Comparison of ENCODE assay signal across 18 mouse cellular contexts in the genomic region with DNA sequence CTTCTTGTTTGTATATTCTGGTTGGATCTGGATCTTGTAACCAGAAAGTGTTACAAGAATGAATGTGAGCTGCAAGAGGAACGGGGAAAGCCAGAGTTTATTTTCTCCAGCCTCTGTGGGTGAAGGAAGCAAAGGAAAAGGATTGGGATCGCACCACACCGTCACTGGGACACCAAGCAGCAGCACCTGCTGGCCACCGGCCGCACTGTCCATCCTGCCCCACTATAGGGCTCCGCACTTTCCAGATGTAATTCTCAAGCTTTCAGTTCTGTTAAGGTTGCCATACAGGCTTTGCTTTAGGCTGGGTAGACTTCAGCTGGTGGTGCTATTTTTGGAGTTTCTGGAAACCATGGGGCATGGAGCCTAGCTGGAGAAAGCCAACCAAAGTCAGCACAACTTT. TPM values are rescaled to one million over a fixed set of nuclear protein-coding genes. Genes with fewer than 3 reads are reported as not detected.
DNase-seq lines count a peak whose midpoint lies in the region; ATAC-seq and TF ChIP-seq lines count a peak whose summit lies in the region.
"Had no signal": no experiment of that assay in that cellular context is flagged by ENCODE, and none has a peak within 500 bp of the region (broad histone marks: within the 10 kb centered on the region; RNA-seq: fewer than 3 reads in every experiment).

No protein-coding gene starts in this region.

- no peak overlapping the region for H3K27ac ChIP-seq in forebrain, postnatal 0 days (ENCODE audit: low read depth, low read length)
- no peak overlapping the region for H3K27ac ChIP-seq in forebrain, embryonic 15.5 days (replicated peaks)
- peak overlapping the region; percentile 41; the same call in 1 of the 2 replicates for H3K27ac ChIP-seq in left cerebral cortex, adult 2 months
- H3K27ac ChIP-seq in heart, embryonic 14.5 days (replicated peaks in 1 of 2; ENCODE audit: control insufficient read depth in 1 of 2, insufficient read depth in 1 of 2, low read depth in 2 of 2, low read length in 2 of 2): peak overlapping the region; percentile 51 to 59
- H3K27ac ChIP-seq in liver, embryonic 15.5 days (replicated peaks): peak overlapping the region; percentile 99

- TF ChIP-seq CTCF in forebrain, postnatal 0 days (IDR thresholded peaks at IDR 0.05; ENCODE audit: low read depth): peak; percentile 28
- TF ChIP-seq CTCF in left cerebral cortex, adult 2 months (IDR thresholded peaks at IDR 0.05): no peak; the same call in 1 of the 2 replicates

- ATAC-seq in forebrain, postnatal 0 days: no peak; the same call in 1 of the 2 replicates
- ATAC-seq in forebrain, embryonic 15.5 days (replicated peaks): no peak
- ATAC-seq in heart, embryonic 14.5 days (ENCODE audit: insufficient number of reproducible peaks, insufficient read depth, low FRiP score, low read depth): no peak
- ATAC-seq in liver, embryonic 15.5 days (ENCODE audit: insufficient read depth): no peak
- ATAC-seq: midbrain, embryonic 16.5 days had no signal

- intact Hi-C loops in left cerebral cortex, adult 2 months (cut with DNase I): no loop called here

- no peak overlapping the region for H3K4me2 ChIP-seq in forebrain, postnatal 0 days (ENCODE audit: low read depth)
- H3K4me2 ChIP-seq in forebrain, embryonic 15.5 days (replicated peaks): no peak overlapping the region
- peak overlapping the region; percentile 7; the same call in 1 of the 2 replicates for H3K4me2 ChIP-seq in heart, embryonic 14.5 days (ENCODE audit: low read length)
- no peak overlapping the region for H3K4me2 ChIP-seq in liver, embryonic 15.5 days

- no peaks in the 10 kb centered on the region for H3K36me3 ChIP-seq in forebrain, postnatal 0 days (ENCODE audit: insufficient read depth)
- H3K36me3 ChIP-seq in forebrain, embryonic 15.5 days: no peaks in the 10 kb centered on the region
- no peaks in the 10 kb centered on the region for H3K36me3 ChIP-seq in heart, embryonic 14.5 days (ENCODE audit: control insufficient read depth, insufficient read depth, low read length)
- peaks cover 7% of the 10 kb centered on the region for H3K36me3 ChIP-seq in liver, embryonic 15.5 days (replicated peaks)

- H3K4me3 ChIP-seq in forebrain, postnatal 0 days (ENCODE audit: low read depth, low read length): no peak overlapping the region
- H3K4me3 ChIP-seq in forebrain, embryonic 15.5 days: no peak overlapping the region
- H3K4me3 ChIP-seq in left cerebral cortex, adult 2 months: no peak overlapping the region
- no peak overlapping the region for H3K4me3 ChIP-seq in heart, embryonic 14.5 days (ENCODE audit: control insufficient read depth in 1 of 2, insufficient read depth in 1 of 2, low read depth in 1 of 2, low read length in 2 of 2)
- no peak overlapping the region for H3K4me3 ChIP-seq in liver, embryonic 15.5 days (replicated peaks)

- whole genome bisulfite sequencing in forebrain, postnatal 0 days: 58% methylated on average over 6 of the region's 6 CpGs
- WGBS in forebrain, embryonic 15.5 days: 63% methylated on average over 6 of the region's 6 CpGs
- WGBS in heart, embryonic 14.5 days: 42% methylated on average over 6 of the region's 6 CpGs
- 74% methylated on average over 6 of the region's 6 CpGs for WGBS in liver, embryonic 15.5 days (ENCODE audit: insufficient replicate concordance)

- no peaks in the 10 kb centered on the region for H3K9me3 ChIP-seq in forebrain, postnatal 0 days (ENCODE audit: low read length)
- H3K9me3 ChIP-seq in forebrain, embryonic 15.5 days: no peaks in the 10 kb centered on the region
- H3K9me3 ChIP-seq in heart, embryonic 14.5 days (ENCODE audit: control insufficient read depth, low read length): no peaks in the 10 kb centered on the region
- H3K9me3 ChIP-seq in liver, embryonic 15.5 days (replicated peaks): no peaks in the 10 kb centered on the region

- no peak overlapping the region for H3K9ac ChIP-seq in forebrain, postnatal 0 days
- no peak overlapping the region for H3K9ac ChIP-seq in forebrain, embryonic 15.5 days (replicated peaks)
- no peak overlapping the region for H3K9ac ChIP-seq in heart, embryonic 14.5 days (ENCODE audit: low read length)
- H3K9ac ChIP-seq in liver, embryonic 15.5 days: 0 out of 2 replicates have a peak overlapping the region, but pooled peaks have one; percentile 9

- no peaks in the 10 kb centered on the region for H3K4me1 ChIP-seq in forebrain, postnatal 0 days (ENCODE audit: insufficient read depth)
- H3K4me1 ChIP-seq in forebrain, embryonic 15.5 days: no peaks in the 10 kb centered on the region
- H3K4me1 ChIP-seq in heart, embryonic 14.5 days (ENCODE audit: control insufficient read depth in 2 of 2, insufficient read depth in 2 of 2, low read length in 2 of 2): peaks cover 22 to 50% of the 10 kb centered on the region in 2 experiments
- peaks cover 66% of the 10 kb centered on the region for H3K4me1 ChIP-seq in liver, embryonic 15.5 days (replicated peaks)

- no peak for DNase-seq in forebrain, postnatal 0 days
- no peak for DNase-seq in left cerebral cortex, adult 2 months (ENCODE audit: extremely low spot score in 1 of 2, low spot score in 2 of 2)
- no peak for DNase-seq in left cerebral cortex, adult 8-10 months (ENCODE audit: low spot score in 2 of 2)
- DNase-seq in MN1 (ENCODE audit: low spot score): no peak
- DNase-seq in frontal cortex, postnatal 10 days (ENCODE audit: low spot score in 2 of 2): no peak
- DNase-seq: adrenal gland, postnatal 36 days; cerebellum, adult 9-10 months; kidney, adult 8-10 months; left cerebral cortex, postnatal 4 days; lung, postnatal 36 days; thymus, adult 18-20 months had no signal

- H3K27me3 ChIP-seq in forebrain, postnatal 0 days (ENCODE audit: insufficient read depth, low read length): peaks cover 6% of the 10 kb centered on the region; the same call in 1 of the 2 replicates
- peaks cover 9% of the 10 kb centered on the region; the same call in 1 of the 2 replicates for H3K27me3 ChIP-seq in forebrain, embryonic 15.5 days
- H3K27me3 ChIP-seq in heart, embryonic 14.5 days (ENCODE audit: control insufficient read depth, insufficient read depth, low read length): no peaks in the 10 kb centered on the region
- H3K27me3 ChIP-seq in liver, embryonic 15.5 days: peaks cover 9% of the 10 kb centered on the region

RNA-seq across cellular contexts. Expression of gene A930018P22Rik, which starts 2.3 kb away (rescaled TPM):
- total RNA-seq in forebrain, postnatal 0 days (2014; rRNA removed): 1.9 TPM in 1 of 2 replicates, not detected in the other
- polyA plus RNA-seq in forebrain, postnatal 0 days (2015; fragmentation: Nextera tagmentation; extraction: Ambion mirVana): 0.18 TPM in 1 of 2 replicates, not detected in the other
- polyA plus RNA-seq in forebrain, embryonic 15.5 days (2015; fragmentation: Nextera tagmentation; extraction: Ambion mirVana): not detected in 2 replicates
- total RNA-seq in left cerebral cortex, adult 2 months (2021): under 1 TPM in 1 of 2 experiments, not detected in 1; 0.59 TPM
- total RNA-seq in left cerebral cortex, adult 8-10 months (2022): not detected
- polyA plus RNA-seq in heart, embryonic 14.5 days (2014; fragmentation: Nextera tagmentation; extraction: Ambion mirVana): 0.59 TPM in 1 of 2 replicates, not detected in the other
- polyA plus RNA-seq in liver, embryonic 15.5 days (2015; fragmentation: Nextera tagmentation; extraction: Ambion mirVana): 0.36 and 0.77 TPM in 2 replicates
- total RNA-seq: left cerebral cortex, postnatal 4 days had no signal
- polyA plus RNA-seq: midbrain, embryonic 16.5 days; neural tube, embryonic 14.5 days had no signal

RNA-seq across cellular contexts. Expression of gene Cd59a, which starts 24.7 kb away (rescaled TPM):
- total RNA-seq in forebrain, postnatal 0 days (2014; rRNA removed): 2.2 and 5.2 TPM in 2 replicates
- 8.6 and 11.0 TPM in 2 replicates for polyA plus RNA-seq in forebrain, postnatal 0 days (2015; fragmentation: Nextera tagmentation; extraction: Ambion mirVana)
- polyA plus RNA-seq in forebrain, embryonic 15.5 days (2015; fragmentation: Nextera tagmentation; extraction: Ambion mirVana): 5.0 and 5.6 TPM in 2 replicates
- total RNA-seq in left cerebral cortex, adult 2 months (2021): 1 to 10 TPM; 4.0 to 4.8 TPM
- total RNA-seq in left cerebral cortex, adult 8-10 months (2022): 1 to 10 TPM; 4.3 to 8.0 (median 7.0) TPM
- 69.0 and 69.7 TPM in 2 replicates for polyA plus RNA-seq in heart, embryonic 14.5 days (2014; fragmentation: Nextera tagmentation; extraction: Ambion mirVana)
- 90.3 and 92.5 TPM in 2 replicates for polyA plus RNA-seq in liver, embryonic 15.5 days (2015; fragmentation: Nextera tagmentation; extraction: Ambion mirVana)

RNA-seq across cellular contexts. Expression of gene Cd59b, which starts 50.7 kb away (rescaled TPM):
- total RNA-seq in forebrain, postnatal 0 days (2014; rRNA removed): 1.5 TPM in 1 of 2 replicates, not detected in the other
- 1.5 and 1.6 TPM in 2 replicates for polyA plus RNA-seq in forebrain, postnatal 0 days (2015; fragmentation: Nextera tagmentation; extraction: Ambion mirVana)
- polyA plus RNA-seq in forebrain, embryonic 15.5 days (2015; fragmentation: Nextera tagmentation; extraction: Ambion mirVana): 1.2 TPM in 2 replicates
- 1 to 10 TPM in 1 of 2 experiments, under 1 TPM in 1; 0.63 to 1.2 TPM for total RNA-seq in left cerebral cortex, adult 2 months (2021)
- total RNA-seq in left cerebral cortex, adult 8-10 months (2022): 1 to 10 TPM in 2 of 4 experiments, under 1 TPM in 2; 0.80 to 2.5 (median 1.6) TPM
- 3.0 and 6.4 TPM in 2 replicates for polyA plus RNA-seq in heart, embryonic 14.5 days (2014; fragmentation: Nextera tagmentation; extraction: Ambion mirVana)
- 11.0 and 11.4 TPM in 2 replicates for polyA plus RNA-seq in liver, embryonic 15.5 days (2015; fragmentation: Nextera tagmentation; extraction: Ambion mirVana)

RNA-seq across cellular contexts. Expression of gene Gm10799, which starts 52.0 kb away (rescaled TPM):
- total RNA-seq in forebrain, postnatal 0 days (2014; rRNA removed): not detected in 2 replicates
- not detected in 2 replicates for polyA plus RNA-seq in forebrain, postnatal 0 days (2015; fragmentation: Nextera tagmentation; extraction: Ambion mirVana)
- polyA plus RNA-seq in forebrain, embryonic 15.5 days (2015; fragmentation: Nextera tagmentation; extraction: Ambion mirVana): not detected in 2 replicates
- not detected for total RNA-seq in left cerebral cortex, adult 2 months (2021)
- total RNA-seq in left cerebral cortex, adult 8-10 months (2022): not detected
- polyA plus RNA-seq in heart, embryonic 14.5 days (2014; fragmentation: Nextera tagmentation; extraction: Ambion mirVana): not detected in 2 replicates
- not detected in 2 replicates for polyA plus RNA-seq in liver, embryonic 15.5 days (2015; fragmentation: Nextera tagmentation; extraction: Ambion mirVana)
- total RNA-seq: adrenal gland, postnatal 36 days; heart, postnatal 36 days; layer of hippocampus, adult 8-10 months; left cerebral cortex, postnatal 4 days had no signal
- polyA plus RNA-seq: midbrain, embryonic 16.5 days; neural tube, embryonic 14.5 days had no signal

RNA-seq across cellular contexts. Expression of gene Gm10912, which starts 54.7 kb away (rescaled TPM):
- total RNA-seq in forebrain, postnatal 0 days (2014; rRNA removed): 0.15 TPM in 1 of 2 replicates, not detected in the other
- polyA plus RNA-seq in forebrain, postnatal 0 days (2015; fragmentation: Nextera tagmentation; extraction: Ambion mirVana): not detected in 2 replicates
- not detected in 2 replicates for polyA plus RNA-seq in forebrain, embryonic 15.5 days (2015; fragmentation: Nextera tagmentation; extraction: Ambion mirVana)
- total RNA-seq in left cerebral cortex, adult 2 months (2021): under 1 TPM; 0.54 to 0.68 TPM
- under 1 TPM; 0.51 to 0.72 (median 0.55) TPM for total RNA-seq in left cerebral cortex, adult 8-10 months (2022)
- polyA plus RNA-seq in heart, embryonic 14.5 days (2014; fragmentation: Nextera tagmentation; extraction: Ambion mirVana): 0.12 TPM in 1 of 2 replicates, not detected in the other
- polyA plus RNA-seq in liver, embryonic 15.5 days (2015; fragmentation: Nextera tagmentation; extraction: Ambion mirVana): 0.10 and 0.13 TPM in 2 replicates
- polyA plus RNA-seq: midbrain, embryonic 16.5 days; neural tube, embryonic 14.5 days had no signal

Comparison
In these comparisons a context has a peak if more than half of its experiments do, and no peak if none do; other contexts are left out.
1. H3K27ac ChIP-seq: peak in left cerebral cortex, adult 2 months (single experiment), heart, embryonic 14.5 days (2 of 2) and liver, embryonic 15.5 days (single experiment); none in forebrain, postnatal 0 days (single experiment) and forebrain, embryonic 15.5 days (single experiment).